ENCODE assay signal across 21 mouse cellular contexts in genomic region chr10:119395048-119395447, GRCm38 (mm10). TPM values are rescaled to one million over a fixed set of nuclear protein-coding genes. Genes with fewer than 3 reads are reported as not detected.
"Had no signal": no experiment of that assay in that cellular context is flagged by ENCODE, and none has a peak within 500 bp of the region (broad histone marks: within the 10 kb centered on the region; RNA-seq: fewer than 3 reads in every experiment).

No protein-coding gene starts in this region.

- H3K4me1 ChIP-seq: limb, embryonic 10.5 days; limb, embryonic 13.5 days; liver, embryonic 12.5 days; liver, embryonic 15.5 days; lung, embryonic 15.5 days; megakaryocyte, embryonic 14.5 days; midbrain, embryonic 15.5 days; neural tube, embryonic 12.5 days; neural tube, embryonic 15.5 days had no signal

- H3K27ac ChIP-seq: layer of hippocampus, adult 2 months; limb, embryonic 10.5 days; limb, embryonic 13.5 days; liver, embryonic 12.5 days; liver, embryonic 15.5 days; lung, embryonic 15.5 days; midbrain, embryonic 15.5 days; neural tube, embryonic 12.5 days; neural tube, embryonic 15.5 days had no signal

- DNase-seq: kidney, adult 9 months; kidney, postnatal 14 days; layer of hippocampus, adult 9-11 months; liver; lung, adult 18-20 months; lung, postnatal 10 days; lung, postnatal 36 days; thymus, adult 18-20 months; thymus, postnatal 36 days had no signal

- H3K4me2 ChIP-seq: limb, embryonic 13.5 days; liver, embryonic 12.5 days; liver, embryonic 15.5 days; lung, embryonic 15.5 days; midbrain, embryonic 11.5 days; midbrain, embryonic 15.5 days; neural tube, embryonic 12.5 days; neural tube, embryonic 15.5 days had no signal

- H3K9ac ChIP-seq: limb, embryonic 13.5 days; liver, embryonic 12.5 days; liver, embryonic 15.5 days; lung, embryonic 15.5 days; midbrain, embryonic 15.5 days; neural tube, embryonic 12.5 days; neural tube, embryonic 15.5 days had no signal

- H3K36me3 ChIP-seq: limb, embryonic 10.5 days; limb, embryonic 13.5 days; liver, embryonic 12.5 days; liver, embryonic 15.5 days; lung, embryonic 15.5 days; midbrain, embryonic 15.5 days; neural tube, embryonic 12.5 days; neural tube, embryonic 15.5 days had no signal

- H3K4me3 ChIP-seq: layer of hippocampus, adult 2 months; limb, embryonic 10.5 days; limb, embryonic 13.5 days; liver, embryonic 12.5 days; liver, embryonic 15.5 days; lung, embryonic 15.5 days; megakaryocyte, embryonic 14.5 days; midbrain, embryonic 15.5 days; neural tube, embryonic 12.5 days; neural tube, embryonic 15.5 days had no signal

- ATAC-seq: liver, embryonic 12.5 days; midbrain, embryonic 15.5 days had no signal

- H3K27me3 ChIP-seq: limb, embryonic 13.5 days; liver, embryonic 12.5 days; liver, embryonic 15.5 days; lung, embryonic 15.5 days; megakaryocyte, embryonic 14.5 days; midbrain, embryonic 15.5 days; neural tube, embryonic 12.5 days; neural tube, embryonic 15.5 days had no signal

- H3K9me3 ChIP-seq: limb, embryonic 10.5 days; limb, embryonic 13.5 days; liver, embryonic 12.5 days; liver, embryonic 15.5 days; lung, embryonic 15.5 days; midbrain, embryonic 15.5 days; neural tube, embryonic 12.5 days; neural tube, embryonic 15.5 days had no signal

RNA-seq across cellular contexts. Expression of gene Grip1, which starts 58.6 kb away (rescaled TPM):
- polyA plus RNA-seq: spleen, adult 2 months had no signal
